Mouse (Mus musculus) 3134 (cell line): ENCODE measurements around the gene Elf2.
A peak's percentile ranks its signal among the peaks of the same experiment; 100 is the strongest.
"Not testable (repeated sequence)": the region's sequence is repeated elsewhere in the genome, so short reads cannot be mapped to it uniquely, and the experiment has no call there.

Experiments
- DNase-seq: peaks from one replicate; pipeline ENCODE4 v3.0.0-alpha.2; 2011; ENCODE audit warnings: low spot score; ENCODE audit not compliant: insufficient read length; ENCODE audit errors: extremely low read depth

Gene Elf2

GRCm38 (mm10) chr3:51333234-51333889 lies 7.1 kb downstream of the Elf2 start:
- peak; percentile 70 for DNase-seq

DNA sequence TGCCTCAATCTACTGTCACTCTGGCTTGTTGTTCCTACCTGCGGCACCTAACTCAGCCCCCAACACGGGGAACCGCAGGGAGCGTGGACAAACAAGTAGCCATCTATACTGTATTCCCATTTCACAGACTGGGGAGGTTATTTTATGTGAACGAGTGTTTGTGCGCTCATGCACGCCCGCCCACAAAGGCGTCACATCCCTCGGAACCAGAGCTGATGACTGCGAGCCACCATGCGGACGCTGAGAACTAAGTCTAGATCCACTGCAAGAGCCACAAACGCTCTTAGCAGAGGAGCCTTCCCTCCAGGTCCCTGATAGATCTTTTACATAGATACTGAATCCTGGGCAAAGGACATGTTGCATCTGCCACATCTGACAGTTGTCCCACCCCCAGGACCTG lies 10.4 kb downstream of the Elf2 start:
- DNase-seq, result no peak

DNA sequence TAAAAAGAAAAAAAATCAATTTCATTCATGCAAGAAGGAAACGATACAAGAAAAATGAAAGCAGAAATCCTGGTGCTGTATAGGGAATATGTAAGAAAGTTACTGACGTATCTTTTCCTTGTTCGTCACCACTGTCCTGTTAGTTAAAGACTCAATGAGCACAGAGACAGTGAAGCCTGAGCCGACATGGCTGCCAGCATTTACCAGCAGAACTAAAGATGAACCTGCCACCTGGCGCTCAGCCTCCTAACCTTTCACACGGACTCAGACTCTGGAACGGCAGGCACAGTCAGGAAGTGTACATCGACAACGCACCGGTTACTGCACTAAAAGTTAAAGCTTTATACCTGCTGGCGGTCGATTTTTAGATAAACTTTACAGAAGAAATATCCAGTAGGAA lies 11.9 kb downstream of the Elf2 start:
- no peak for DNase-seq

- DNase-seq, result no peak
Measured at GRCm38 (mm10) chr3:51327817-51328216, 12.6 kb downstream of the Elf2 start.

GRCm38 (mm10) chr3:51327429-51327797 lies 13.1 kb downstream of the Elf2 start:
- no peak for DNase-seq

DNA sequence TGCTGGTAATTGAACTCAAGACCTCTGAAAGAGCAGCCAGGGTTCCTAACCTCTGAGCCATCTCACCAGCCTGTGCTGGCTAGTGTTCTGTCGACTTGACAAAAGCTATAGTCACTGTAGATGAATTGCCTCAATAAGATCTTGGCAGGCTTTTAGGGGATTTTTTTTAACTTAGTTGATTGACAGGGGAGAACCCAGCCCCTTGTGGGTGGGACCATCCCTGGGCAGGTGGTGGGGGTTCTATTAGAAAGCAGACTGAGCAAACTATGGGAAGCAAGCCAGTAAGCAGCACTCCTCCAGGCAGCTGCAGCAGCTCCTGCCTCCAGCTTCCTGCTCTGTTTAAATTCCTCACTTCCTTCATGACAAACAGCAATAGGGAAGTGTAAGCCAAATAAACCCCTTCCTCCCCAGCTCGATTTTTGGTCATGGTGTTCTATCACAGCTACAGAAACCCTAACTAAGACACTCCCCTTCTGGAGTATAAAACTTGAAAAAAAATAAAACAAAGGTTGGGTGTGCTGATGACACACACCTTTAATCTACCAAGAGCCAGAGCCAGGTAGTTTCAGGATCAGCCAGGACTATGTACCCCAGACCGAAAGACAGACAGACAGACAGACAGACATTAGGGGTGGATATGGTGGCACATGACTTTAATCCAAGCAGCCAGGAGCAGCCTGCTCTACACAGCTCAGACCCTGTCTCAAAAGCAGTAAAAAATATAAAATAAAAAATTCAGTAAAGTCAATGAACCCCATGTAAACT lies 13.6 kb downstream of the Elf2 start:
- peak; percentile 49 for DNase-seq

DNA sequence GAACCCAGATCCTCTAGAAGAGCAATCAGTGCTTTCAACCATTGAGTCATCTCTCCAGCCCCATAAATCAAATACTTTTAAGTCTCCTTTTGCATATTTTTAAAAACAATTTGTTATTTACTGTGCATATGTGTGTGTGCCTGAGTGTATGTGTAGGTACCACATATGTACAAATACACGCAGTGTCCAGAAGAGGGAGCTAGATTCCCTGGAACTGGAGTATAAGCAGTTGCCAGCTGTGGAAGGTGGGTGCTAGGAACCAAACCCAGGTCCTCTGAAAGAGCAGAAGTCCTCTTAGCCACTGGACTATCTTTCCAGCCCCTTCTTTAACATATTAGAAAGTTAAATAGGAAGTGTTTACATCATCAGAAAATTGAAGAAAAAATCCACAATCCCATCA lies 15.0 kb downstream of the Elf2 start:
- no peak for DNase-seq

- no peak for DNase-seq
Measured at GRCm38 (mm10) chr3:51323006-51323405, 17.5 kb downstream of the Elf2 start.

DNA sequence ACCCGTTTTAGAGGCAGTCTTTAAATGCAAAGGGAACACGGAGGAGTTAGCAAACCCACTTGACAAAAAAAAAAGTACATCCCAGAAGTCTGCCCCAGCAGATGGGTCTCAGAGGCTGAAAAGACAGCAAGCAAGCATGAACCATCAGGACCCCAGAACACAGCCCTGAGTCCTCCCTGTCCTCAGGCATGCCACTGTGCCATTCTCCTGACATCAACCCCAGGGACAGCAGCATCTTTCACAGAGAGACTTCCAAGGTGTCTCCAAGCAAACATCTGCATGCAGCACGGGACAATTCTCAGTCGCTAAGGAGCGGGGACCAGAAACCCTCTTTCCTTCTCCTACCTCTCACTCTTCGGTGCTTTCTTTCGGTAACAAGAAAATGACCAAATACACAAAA lies 18.1 kb downstream of the Elf2 start:
- DNase-seq, result no peak

- no peak for DNase-seq
Measured at GRCm38 (mm10) chr3:51321141-51321540, 19.3 kb downstream of the Elf2 start.

DNA sequence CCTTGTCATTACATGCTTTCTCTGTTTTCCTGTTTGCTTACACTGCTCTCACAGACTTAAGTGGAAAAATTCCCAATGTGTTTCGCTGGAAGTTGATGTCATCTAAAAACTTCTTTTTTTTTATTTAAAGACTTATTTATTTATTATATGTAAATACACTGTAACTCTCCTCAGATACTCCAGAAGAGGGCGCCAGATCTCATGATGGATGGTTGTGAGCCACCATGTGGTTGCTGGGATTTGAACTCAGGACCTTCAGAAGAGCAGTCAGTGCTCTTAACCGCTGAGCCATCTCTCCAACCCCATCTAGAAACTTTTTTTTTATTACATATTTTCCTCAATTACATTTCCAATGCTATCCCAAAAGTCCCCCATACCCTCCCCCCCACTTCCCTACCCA lies 22.4 kb downstream of the Elf2 start:
- DNase-seq, result not testable (repeated sequence)

- DNase-seq, result no peak
Measured at GRCm38 (mm10) chr3:51316876-51317275, 23.6 kb downstream of the Elf2 start.

DNA sequence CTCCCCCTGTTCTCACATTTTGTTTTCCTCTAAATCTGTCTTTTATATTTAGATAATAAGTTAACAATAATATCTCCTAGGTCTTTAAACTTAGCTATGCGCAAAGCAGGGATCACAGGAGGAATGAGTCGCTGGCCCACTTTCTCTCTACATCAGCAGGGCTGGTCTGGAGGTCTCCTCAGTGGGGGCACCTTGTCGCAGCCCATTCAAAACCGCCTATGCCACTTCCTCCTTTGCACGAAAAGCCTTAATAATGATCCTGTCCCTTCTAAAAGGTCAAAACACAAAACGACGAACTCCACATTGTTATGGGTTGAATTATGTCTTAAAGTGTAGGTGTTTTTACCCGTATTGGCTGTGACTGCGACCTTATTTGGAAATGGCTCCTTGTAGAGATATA lies 28.8 kb downstream of the Elf2 start:
- no peak for DNase-seq

DNA sequence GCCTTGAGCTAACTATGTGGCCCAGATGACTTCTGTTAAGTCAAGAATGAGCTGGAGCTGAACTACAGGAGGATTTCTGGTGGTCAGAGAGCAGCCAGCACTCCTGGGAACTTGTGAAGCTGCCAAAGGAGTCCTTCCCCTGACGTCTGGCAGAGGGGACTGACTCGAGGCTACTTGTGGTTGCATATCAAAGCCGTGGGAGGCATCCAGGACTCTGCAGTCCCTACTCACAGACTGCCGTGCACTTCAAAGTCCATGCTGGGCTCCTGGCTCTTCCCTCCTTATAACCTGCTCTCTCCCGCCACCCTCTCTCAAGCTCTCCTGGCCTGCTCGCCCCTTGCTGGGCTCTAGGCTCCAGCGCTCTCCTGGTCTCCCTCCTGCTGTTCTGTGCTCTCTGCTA lies 30.4 kb downstream of the Elf2 start:
- DNase-seq, result no peak

GRCm38 (mm10) chr3:51306621-51307020 lies 33.8 kb downstream of the Elf2 start:
- no peak for DNase-seq

GRCm38 (mm10) chr3:51305961-51306360 lies 34.5 kb downstream of the Elf2 start:
- no peak for DNase-seq

GRCm38 (mm10) chr3:51302971-51303476 lies 37.4 kb downstream of the Elf2 start:
- DNase-seq, result no peak

DNA sequence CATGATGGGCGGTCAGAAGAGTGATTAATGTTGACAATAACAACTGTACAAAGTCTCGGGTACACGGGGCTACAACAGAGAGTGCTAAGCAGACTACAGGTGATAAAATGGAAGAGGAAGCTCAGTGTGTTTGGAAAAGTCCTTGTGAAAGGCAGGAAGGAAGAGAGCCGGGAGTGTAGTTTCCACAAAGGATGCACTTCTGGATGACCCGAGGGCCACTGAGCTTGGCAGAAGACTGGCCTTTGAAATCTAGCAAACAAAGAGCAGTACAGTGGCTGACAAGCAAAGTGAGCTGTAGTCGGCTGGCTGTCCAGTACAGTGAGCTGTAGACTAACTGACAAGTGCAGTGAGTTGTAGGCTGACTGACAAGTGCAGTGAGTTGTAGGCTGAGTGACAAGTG lies 38.9 kb downstream of the Elf2 start:
- no peak for DNase-seq

- DNase-seq, result no peak
Measured at GRCm38 (mm10) chr3:51296790-51297189, 43.7 kb downstream of the Elf2 start.

DNA sequence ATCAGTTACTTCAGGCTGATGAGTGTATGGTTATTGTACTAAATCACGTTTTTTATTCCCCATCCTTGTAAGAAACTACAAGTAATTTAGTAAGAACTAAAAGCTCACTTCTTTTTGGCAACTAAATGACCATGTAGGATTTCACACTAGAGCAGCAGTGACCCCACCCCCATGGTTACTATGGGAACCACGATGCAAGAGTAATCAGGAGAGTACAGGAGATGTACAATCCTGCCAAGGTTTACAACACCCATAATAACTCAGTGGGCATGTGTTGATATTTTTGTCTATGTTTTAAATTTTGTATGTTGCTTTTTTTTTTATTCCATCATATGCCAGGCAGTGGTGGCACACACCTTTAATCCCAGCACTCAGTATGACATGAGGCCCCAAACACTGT lies 45.2 kb downstream of the Elf2 start:
- no peak for DNase-seq

- no peak for DNase-seq
Measured at GRCm38 (mm10) chr3:51294251-51294650, 46.2 kb downstream of the Elf2 start.
